Mouse (Mus musculus): ENCODE measurements at regions not wholly inside any gene's neighbourhood (a gene's known extent, or its start where the extent isn't known, plus 50 kb on each side); places are given as distances from the start of the nearest gene placed in this dataset.

DNA sequence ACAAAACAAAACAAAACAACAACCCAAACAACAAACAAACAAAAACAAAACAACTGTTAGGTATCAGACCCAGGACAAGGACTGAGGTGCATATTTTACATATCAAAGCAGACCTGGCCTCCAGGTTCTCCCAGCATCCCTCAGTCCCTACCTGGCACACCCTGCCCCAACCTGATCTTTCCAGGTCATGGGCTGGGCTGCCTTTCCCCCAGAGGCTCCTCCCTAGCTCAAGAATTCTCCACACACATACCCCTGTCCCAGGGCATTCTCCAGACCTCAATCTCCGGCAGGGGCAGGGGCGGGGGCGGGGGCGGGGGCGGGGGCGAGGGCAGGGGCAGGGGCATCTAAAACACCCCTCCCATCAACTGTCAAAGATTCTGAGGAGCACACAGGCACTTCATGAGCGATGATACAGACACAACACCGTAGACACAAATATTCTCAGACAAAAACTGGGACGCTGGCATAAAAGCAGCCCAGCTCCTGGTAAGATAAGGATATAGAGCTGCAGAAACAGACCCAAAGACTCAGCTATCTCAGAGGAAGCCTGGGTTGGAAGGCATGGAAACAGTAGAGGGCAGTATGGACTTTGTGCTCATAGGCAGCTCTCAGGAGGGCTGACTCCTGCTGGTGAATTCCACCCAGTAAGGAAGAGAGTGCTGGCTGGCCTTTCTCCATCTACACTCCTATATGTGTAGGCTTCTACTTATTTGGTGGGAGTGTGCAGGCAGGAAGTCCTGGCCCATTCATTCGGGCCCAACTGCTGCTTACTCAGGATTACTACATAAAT lies 337.7 kb upstream of the Nr5a2 start:
- Histone ChIP-seq H3K36me3 (ENCODE audit: control insufficient read depth, insufficient read depth, low read length) (no peaks in the 10 kb centered on the region), H3K27ac (ENCODE audit: control insufficient read depth, insufficient read depth, low read length) (no peak overlapping the region), H3K27me3 (ENCODE audit: control insufficient read depth, insufficient read depth, low read length) (no peaks in the 10 kb centered on the region), H3K4me3 (ENCODE audit: control insufficient read depth, insufficient read depth, low read length) (no peak overlapping the region), H3K4me1 (replicated peaks; ENCODE audit: control insufficient read depth, insufficient read depth, low read length) (no peaks in the 10 kb centered on the region)
- DNase-seq = peak; percentile 10
- 78% methylated on average over 10 of the region's 10 CpGs for WGBS
- TF ChIP-seq CTCF (IDR thresholded peaks at IDR 0.05; ENCODE audit: borderline replicate concordance, control insufficient read depth, extremely low read depth, insufficient read depth, low read length, poor library complexity) (no peak), POLR2A (IDR thresholded peaks at IDR 0.05; ENCODE audit: control insufficient read depth, extremely low read depth, insufficient read depth, low read length, poor library complexity) (no peak)

DNA sequence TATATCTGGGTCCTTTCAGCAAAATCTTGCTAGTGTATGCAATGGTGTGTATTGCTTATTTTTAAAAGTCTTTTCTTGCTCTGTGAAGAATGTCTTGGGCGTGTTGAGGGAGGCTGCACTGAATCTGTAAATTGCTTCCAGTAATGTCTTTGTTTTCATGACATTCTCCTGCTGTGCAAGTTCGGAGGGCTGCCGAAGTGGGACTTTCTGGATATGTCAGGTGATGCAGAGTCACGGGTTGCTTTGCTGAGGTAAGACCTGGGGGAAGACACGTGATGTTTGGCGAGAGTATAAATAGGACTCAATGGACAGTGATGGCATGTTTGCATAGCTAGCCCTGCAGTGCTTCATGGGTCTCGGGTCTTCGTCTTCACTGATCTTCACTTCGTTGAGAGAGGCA lies 329.2 kb upstream of the Nr5a2 start:
- H3K27me3 ChIP-seq (ENCODE audit: control insufficient read depth, insufficient read depth, low read length) = no peaks in the 10 kb centered on the region
- 95% methylated on average over 9 of the region's 9 CpGs for WGBS
- no peak for TF ChIP-seq POLR2A (IDR thresholded peaks at IDR 0.05; ENCODE audit: control insufficient read depth, extremely low read depth, insufficient read depth, low read length, poor library complexity)
- no peak for TF ChIP-seq CTCF (IDR thresholded peaks at IDR 0.05; ENCODE audit: borderline replicate concordance, control insufficient read depth, extremely low read depth, insufficient read depth, low read length, poor library complexity)
- no peak overlapping the region for H3K27ac ChIP-seq (ENCODE audit: control insufficient read depth, insufficient read depth, low read length)
- DNase-seq = no peak
- H3K4me1 ChIP-seq (replicated peaks; ENCODE audit: control insufficient read depth, insufficient read depth, low read length) = no peaks in the 10 kb centered on the region
- no peaks in the 10 kb centered on the region for H3K36me3 ChIP-seq (ENCODE audit: control insufficient read depth, insufficient read depth, low read length)
- no peak overlapping the region for H3K4me3 ChIP-seq (ENCODE audit: control insufficient read depth, insufficient read depth, low read length)

DNA sequence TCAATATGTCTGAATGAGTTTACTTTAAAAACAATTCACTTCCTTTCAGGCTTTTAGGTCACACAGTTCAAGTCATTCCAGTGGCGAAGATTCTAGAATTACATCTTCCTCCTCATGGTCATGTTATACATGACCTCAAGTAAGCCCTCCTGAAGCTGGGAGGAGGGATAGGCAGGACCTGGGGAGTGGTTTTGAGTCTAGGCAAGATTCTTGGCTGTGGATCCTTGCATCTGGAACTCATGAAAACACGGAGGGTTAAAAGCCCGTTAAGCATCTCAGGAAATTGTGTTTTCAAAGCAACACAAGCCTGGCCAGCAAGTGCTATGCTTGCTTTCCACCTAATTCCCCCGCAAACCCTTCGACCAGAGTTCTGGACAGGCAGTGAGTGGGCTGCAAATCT lies 323.0 kb upstream of the Nr5a2 start:
- no peak overlapping the region for H3K4me3 ChIP-seq (ENCODE audit: control insufficient read depth, insufficient read depth, low read length)
- WGBS = 79% methylated on average over 5 of the region's 5 CpGs
- H3K27me3 ChIP-seq (ENCODE audit: control insufficient read depth, insufficient read depth, low read length) = no peaks in the 10 kb centered on the region
- no peak overlapping the region for H3K27ac ChIP-seq (ENCODE audit: control insufficient read depth, insufficient read depth, low read length)
- no peaks in the 10 kb centered on the region for H3K36me3 ChIP-seq (ENCODE audit: control insufficient read depth, insufficient read depth, low read length)
- no peak for DNase-seq
- H3K4me1 ChIP-seq (replicated peaks; ENCODE audit: control insufficient read depth, insufficient read depth, low read length) = no peaks in the 10 kb centered on the region
- no peak for TF ChIP-seq POLR2A (IDR thresholded peaks at IDR 0.05; ENCODE audit: control insufficient read depth, extremely low read depth, insufficient read depth, low read length, poor library complexity)
- no peak for TF ChIP-seq CTCF (IDR thresholded peaks at IDR 0.05; ENCODE audit: borderline replicate concordance, control insufficient read depth, extremely low read depth, insufficient read depth, low read length, poor library complexity)

DNA sequence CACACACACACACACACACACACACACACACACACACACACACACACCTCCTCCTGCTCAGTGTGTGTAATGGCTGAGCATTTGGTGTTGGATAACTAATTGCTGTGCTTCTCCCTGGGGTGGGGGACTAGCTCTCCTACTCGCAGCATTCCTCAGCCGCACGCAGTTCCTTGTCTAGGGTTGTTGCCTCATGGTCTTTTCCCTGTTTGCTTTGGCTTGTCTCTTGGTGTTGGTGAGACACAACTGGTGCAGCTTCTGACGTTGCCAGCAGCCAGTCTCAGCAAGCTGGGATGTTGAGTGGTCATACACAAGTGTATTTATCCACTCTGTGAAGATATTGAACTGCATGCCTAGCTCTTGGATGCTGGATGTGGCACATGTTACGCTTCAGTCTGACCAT lies 322.2 kb upstream of the Nr5a2 start:
- Histone ChIP-seq H3K4me1 (replicated peaks; ENCODE audit: control insufficient read depth, insufficient read depth, low read length) (no peaks in the 10 kb centered on the region), H3K36me3 (ENCODE audit: control insufficient read depth, insufficient read depth, low read length) (no peaks in the 10 kb centered on the region), H3K27me3 (ENCODE audit: control insufficient read depth, insufficient read depth, low read length) (no peaks in the 10 kb centered on the region), H3K4me3 (ENCODE audit: control insufficient read depth, insufficient read depth, low read length) (no peak overlapping the region), H3K27ac (ENCODE audit: control insufficient read depth, insufficient read depth, low read length) (no peak overlapping the region)
- no peak for TF ChIP-seq POLR2A (IDR thresholded peaks at IDR 0.05; ENCODE audit: control insufficient read depth, extremely low read depth, insufficient read depth, low read length, poor library complexity)
- TF ChIP-seq CTCF (IDR thresholded peaks at IDR 0.05; ENCODE audit: borderline replicate concordance, control insufficient read depth, extremely low read depth, insufficient read depth, low read length, poor library complexity) = no peak
- DNase-seq = no peak
- 91% methylated on average over 5 of the region's 5 CpGs for WGBS

DNA sequence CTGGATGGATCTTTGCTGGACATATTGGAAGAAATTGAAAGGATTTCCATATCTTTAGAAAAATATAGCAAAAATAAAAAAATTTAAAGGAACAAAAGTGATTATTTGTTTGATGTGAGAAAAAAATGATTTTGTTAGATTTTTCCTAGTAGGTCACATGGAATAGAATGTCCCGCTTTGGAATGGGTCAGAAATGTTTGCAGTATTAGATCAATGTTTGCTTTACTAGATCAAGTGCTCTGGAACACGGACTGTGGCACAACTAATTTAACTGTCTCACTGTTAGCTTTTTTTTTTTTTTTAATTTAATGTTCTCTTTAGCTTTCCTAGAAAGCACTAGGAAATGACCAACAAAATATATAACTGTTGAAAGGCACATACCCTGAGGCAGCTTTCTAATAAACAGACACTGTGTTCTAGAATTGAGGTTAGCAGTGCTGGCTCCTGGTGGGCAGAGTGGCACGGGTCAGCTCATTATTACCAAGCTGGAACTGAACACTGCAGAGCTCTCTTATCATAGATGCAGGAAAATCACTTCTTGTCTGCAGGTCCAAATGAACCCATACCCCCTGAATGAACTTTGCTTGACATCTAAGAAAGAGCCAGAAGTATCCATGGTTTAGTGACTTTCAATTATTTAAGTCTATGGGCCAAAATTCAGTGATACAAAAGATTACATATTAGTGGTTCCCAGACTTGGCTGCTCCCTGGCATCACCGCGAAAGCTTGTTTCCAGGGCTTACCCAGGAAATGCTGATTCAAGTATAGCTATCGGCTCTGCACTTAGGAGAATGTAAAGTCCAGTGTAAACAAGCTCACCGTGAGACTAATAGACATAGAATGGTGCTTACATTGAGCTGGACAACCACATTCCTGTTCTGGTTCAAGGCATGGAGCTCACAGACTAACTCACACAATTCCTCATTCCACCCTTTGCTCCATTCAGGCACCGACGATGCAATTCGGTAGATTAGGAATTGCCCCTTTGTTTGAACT lies 320.4 kb upstream of the Nr5a2 start:
- no peaks in the 10 kb centered on the region for H3K36me3 ChIP-seq (ENCODE audit: control insufficient read depth, insufficient read depth, low read length)
- no peak overlapping the region for H3K4me3 ChIP-seq (ENCODE audit: control insufficient read depth, insufficient read depth, low read length)
- 93% methylated on average over 10 of the region's 10 CpGs for WGBS
- no peak overlapping the region for H3K27ac ChIP-seq (ENCODE audit: control insufficient read depth, insufficient read depth, low read length)
- no peak for DNase-seq
- H3K27me3 ChIP-seq (ENCODE audit: control insufficient read depth, insufficient read depth, low read length) = no peaks in the 10 kb centered on the region
- no peaks in the 10 kb centered on the region for H3K4me1 ChIP-seq (replicated peaks; ENCODE audit: control insufficient read depth, insufficient read depth, low read length)
- no peak for TF ChIP-seq POLR2A (IDR thresholded peaks at IDR 0.05; ENCODE audit: control insufficient read depth, extremely low read depth, insufficient read depth, low read length, poor library complexity)
- TF ChIP-seq CTCF (IDR thresholded peaks at IDR 0.05; ENCODE audit: borderline replicate concordance, control insufficient read depth, extremely low read depth, insufficient read depth, low read length, poor library complexity) = no peak

DNA sequence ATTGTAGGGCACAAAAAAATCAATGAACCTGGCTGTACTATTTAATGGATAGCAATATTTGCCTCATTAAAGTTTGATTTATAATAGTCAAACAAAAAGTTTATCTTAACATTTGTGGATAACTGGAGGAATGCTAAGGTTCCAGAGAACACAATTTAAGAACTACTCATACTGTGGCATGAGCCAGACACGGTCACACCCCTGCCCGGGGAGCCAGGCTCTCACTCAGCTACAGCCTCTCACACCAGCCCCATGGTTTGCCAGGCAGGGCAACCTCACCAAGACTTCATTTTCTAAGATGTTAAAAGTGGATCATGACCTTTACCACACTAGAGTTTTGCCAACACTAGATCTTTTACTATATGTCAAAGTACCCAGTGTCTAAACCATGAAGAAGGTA lies 319.7 kb upstream of the Nr5a2 start:
- no peak overlapping the region for H3K4me3 ChIP-seq (ENCODE audit: control insufficient read depth, insufficient read depth, low read length)
- H3K27ac ChIP-seq (ENCODE audit: control insufficient read depth, insufficient read depth, low read length) = no peak overlapping the region
- no peaks in the 10 kb centered on the region for H3K36me3 ChIP-seq (ENCODE audit: control insufficient read depth, insufficient read depth, low read length)
- no peak for DNase-seq
- WGBS = 94% methylated on average over 2 of the region's 2 CpGs
- H3K4me1 ChIP-seq (replicated peaks; ENCODE audit: control insufficient read depth, insufficient read depth, low read length) = no peaks in the 10 kb centered on the region
- no peaks in the 10 kb centered on the region for H3K27me3 ChIP-seq (ENCODE audit: control insufficient read depth, insufficient read depth, low read length)
- TF ChIP-seq CTCF (IDR thresholded peaks at IDR 0.05; ENCODE audit: borderline replicate concordance, control insufficient read depth, extremely low read depth, insufficient read depth, low read length, poor library complexity) = no peak
- TF ChIP-seq POLR2A (IDR thresholded peaks at IDR 0.05; ENCODE audit: control insufficient read depth, extremely low read depth, insufficient read depth, low read length, poor library complexity) = no peak

Measured in thymus, adult 2 months (tissue).